Mouse (Mus musculus) E14TG2a.4 (cell line): ENCODE measurements at regions not wholly inside any gene's neighbourhood (a gene's known extent, or its start where the extent isn't known, plus 50 kb on each side); places are given as distances from the start of the nearest gene placed in this dataset.

Experiments
- H3K27me3 ChIP-seq: 2 replicates; pipeline ENCODE4 v1.6.1; 2014; ENCODE audit warnings: low read length, control low read depth; ENCODE audit not compliant: insufficient read depth
- H3K36me3 ChIP-seq: 2 replicates; pipeline ENCODE4 v1.6.1; 2014; ENCODE audit warnings: low read length, control low read depth; ENCODE audit not compliant: insufficient read depth
- H3K4me1 ChIP-seq: replicated peaks from 2 replicates; pipeline ENCODE4 v1.6.1; 2014; ENCODE audit warnings: low read depth, low read length, control low read depth
- H3K4me3 ChIP-seq: replicated peaks from 2 replicates; pipeline ENCODE4 v1.5.1; 2014; ENCODE audit warnings: mild to moderate bottlenecking, low read length
- H3K9me3 ChIP-seq: 2 replicates; pipeline ENCODE4 v1.6.1; 2014; ENCODE audit warnings: low read length, control low read depth
- CTCF ChIP-seq: conservative IDR thresholded peaks from 2 replicates; pipeline ENCODE4 v1.5.1; 2014; ENCODE audit warnings: low read length
- NANOG ChIP-seq: IDR thresholded peaks from 2 replicates; pipeline ENCODE4 v1.6.1; 2014; ENCODE audit warnings: borderline replicate concordance, low read length, mixed read lengths
- POU5F1 ChIP-seq: IDR thresholded peaks from 2 replicates; pipeline ENCODE4 v1.6.1; 2014; ENCODE audit warnings: low read length, borderline replicate concordance

GRCm38 (mm10) chr12:118488038-118488437 lies 186.8 kb upstream of the Sp4 start:
- no peaks in the 10 kb centered on the region for H3K36me3 ChIP-seq

GRCm38 (mm10) chr12:118486434-118486833 lies 185.2 kb upstream of the Sp4 start:
- no peak overlapping the region for H3K4me3 ChIP-seq
- no peaks in the 10 kb centered on the region for H3K36me3 ChIP-seq
- H3K27me3 ChIP-seq = no peaks in the 10 kb centered on the region
- TF ChIP-seq POU5F1 (no peak), NANOG (no peak), CTCF (no peak)
- H3K9me3 ChIP-seq = no peaks in the 10 kb centered on the region
- no peaks in the 10 kb centered on the region for H3K4me1 ChIP-seq

More at GRCm38 (mm10) chr12:118488038-118488437, 186.8 kb upstream of the Sp4 start:
- Histone ChIP-seq H3K9me3 (no peaks in the 10 kb centered on the region), H3K4me3 (no peak overlapping the region), H3K4me1 (no peaks in the 10 kb centered on the region), H3K27me3 (no peaks in the 10 kb centered on the region)
- TF ChIP-seq POU5F1 (no peak), NANOG (no peak), CTCF (no peak)

- Histone ChIP-seq H3K4me1 (no peaks in the 10 kb centered on the region), H3K36me3 (no peaks in the 10 kb centered on the region), H3K9me3 (no peaks in the 10 kb centered on the region), H3K27me3 (no peaks in the 10 kb centered on the region), H3K4me3 (no peak overlapping the region)
- TF ChIP-seq POU5F1 (no peak), NANOG (no peak)
These were observed 180.1 kb upstream of the Sp4 start for GRCm38 (mm10) chr12:118481347-118481746.

- no peaks in the 10 kb centered on the region for H3K4me1 ChIP-seq
- H3K36me3 ChIP-seq = no peaks in the 10 kb centered on the region
- no peaks in the 10 kb centered on the region for H3K9me3 ChIP-seq
- no peak overlapping the region for H3K4me3 ChIP-seq
- TF ChIP-seq NANOG (no peak), CTCF (no peak), POU5F1 (no peak)
- no peaks in the 10 kb centered on the region for H3K27me3 ChIP-seq
These were observed 173.5 kb upstream of the Sp4 start for GRCm38 (mm10) chr12:118474732-118475131.

GRCm38 (mm10) chr12:118466837-118467236 lies 165.6 kb upstream of the Sp4 start:
- Histone ChIP-seq H3K27me3 (no peaks in the 10 kb centered on the region), H3K4me3 (no peak overlapping the region), H3K36me3 (no peaks in the 10 kb centered on the region), H3K4me1 (no peaks in the 10 kb centered on the region), H3K9me3 (no peaks in the 10 kb centered on the region)
- TF ChIP-seq NANOG (no peak), CTCF (peak; percentile 69), POU5F1 (no peak)

- H3K9me3 ChIP-seq = no peaks in the 10 kb centered on the region
- no peaks in the 10 kb centered on the region for H3K36me3 ChIP-seq
- H3K27me3 ChIP-seq = peaks cover 16% of the 10 kb centered on the region
- H3K4me1 ChIP-seq = no peaks in the 10 kb centered on the region
- TF ChIP-seq NANOG (no peak), CTCF (peak; percentile 67), POU5F1 (no peak)
- H3K4me3 ChIP-seq = no peak overlapping the region
These were observed 156.5 kb upstream of the Sp4 start for GRCm38 (mm10) chr12:118457493-118458408.

- no peaks in the 10 kb centered on the region for H3K4me1 ChIP-seq
- no peak for TF ChIP-seq NANOG
- TF ChIP-seq POU5F1 = no peak
- TF ChIP-seq CTCF = no peak
- peaks cover 16% of the 10 kb centered on the region for H3K27me3 ChIP-seq
These were observed 154.4 kb upstream of the Sp4 start for GRCm38 (mm10) chr12:118455609-118456008.

GRCm38 (mm10) chr12:118439626-118440025 lies 138.4 kb upstream of the Sp4 start:
- Histone ChIP-seq H3K4me3 (no peak overlapping the region), H3K9me3 (no peaks in the 10 kb centered on the region)
- TF ChIP-seq NANOG (no peak), CTCF (no peak), POU5F1 (no peak)

More at GRCm38 (mm10) chr12:118455609-118456008, 154.4 kb upstream of the Sp4 start:
- Histone ChIP-seq H3K4me3 (no peak overlapping the region), H3K9me3 (no peaks in the 10 kb centered on the region), H3K36me3 (no peaks in the 10 kb centered on the region)

GRCm38 (mm10) chr12:118438882-118439281 lies 137.6 kb upstream of the Sp4 start:
- no peaks in the 10 kb centered on the region for H3K27me3 ChIP-seq
- no peaks in the 10 kb centered on the region for H3K36me3 ChIP-seq
- TF ChIP-seq NANOG (no peak), CTCF (no peak), POU5F1 (no peak)
- H3K9me3 ChIP-seq = no peaks in the 10 kb centered on the region
- H3K4me1 ChIP-seq = no peaks in the 10 kb centered on the region
- no peak overlapping the region for H3K4me3 ChIP-seq

More at GRCm38 (mm10) chr12:118439626-118440025, 138.4 kb upstream of the Sp4 start:
- Histone ChIP-seq H3K4me1 (no peaks in the 10 kb centered on the region), H3K27me3 (no peaks in the 10 kb centered on the region), H3K36me3 (no peaks in the 10 kb centered on the region)
